Mouse (Mus musculus): ENCODE data around the gene Klhl18. TPM values are rescaled to one million over a fixed set of nuclear protein-coding genes. Genes with fewer than 3 reads are reported as not detected.

Klhl18 gene
- polyA plus RNA-seq, 1 experiment from 2014 or later = 9.4 TPM

DNA sequence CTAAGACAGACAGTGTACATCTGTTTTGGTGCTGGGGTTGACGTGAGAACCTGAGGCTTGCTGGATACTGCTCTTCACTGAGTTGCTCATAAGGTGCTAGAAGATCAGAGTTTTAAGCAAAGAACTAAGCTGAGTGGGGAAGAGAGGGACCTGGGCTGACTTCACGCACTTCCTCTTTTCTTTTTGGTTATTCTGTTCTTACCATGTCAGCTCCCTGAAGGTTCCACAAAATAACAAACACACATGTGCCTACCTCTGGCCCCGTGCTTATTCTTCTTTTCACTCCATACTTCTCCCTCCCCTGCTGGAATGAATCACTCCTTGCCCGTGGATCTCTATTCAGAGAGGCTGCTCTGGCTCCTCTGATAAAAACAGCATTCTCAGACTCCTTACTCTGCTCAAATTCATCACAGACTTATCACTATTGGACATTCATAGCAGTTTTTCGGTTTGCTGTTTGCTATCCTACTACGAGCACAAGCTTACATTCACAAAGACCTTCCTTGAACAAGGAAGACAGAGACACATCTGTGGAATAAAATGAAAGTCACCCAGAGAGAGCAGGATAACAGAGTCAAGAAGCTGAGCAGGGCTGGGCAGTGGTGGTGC is 12.4 kb downstream of the Klhl18 start:
- Histone ChIP-seq H3K4me2 (ENCODE audit: low read depth, low read length) (no peak overlapping the region), H3K9ac (ENCODE audit: low read depth, low read length) (no peak overlapping the region), H3K4me1 (ENCODE audit: control insufficient read depth, insufficient read depth, low read length) (no peaks in the 10 kb centered on the region), H3K36me3 (ENCODE audit: control insufficient read depth, insufficient read depth, low read length) (no peaks in the 10 kb centered on the region; the same call in 1 of the 2 replicates), H3K27ac (replicated peaks; ENCODE audit: low read depth, low read length) (no peak overlapping the region), H3K4me3 (ENCODE audit: low read depth, low read length) (no peak overlapping the region), H3K9me3 (ENCODE audit: control insufficient read depth, low read length) (no peaks in the 10 kb centered on the region), H3K27me3 (replicated peaks; ENCODE audit: control insufficient read depth, insufficient read depth, low read length) (no peaks in the 10 kb centered on the region)
- DNase-seq (ENCODE audit: low spot score) = no peak
- 90% methylated on average over 6 of the region's 6 CpGs for WGBS
- ATAC-seq (ENCODE audit: low read depth) = no peak

DNA sequence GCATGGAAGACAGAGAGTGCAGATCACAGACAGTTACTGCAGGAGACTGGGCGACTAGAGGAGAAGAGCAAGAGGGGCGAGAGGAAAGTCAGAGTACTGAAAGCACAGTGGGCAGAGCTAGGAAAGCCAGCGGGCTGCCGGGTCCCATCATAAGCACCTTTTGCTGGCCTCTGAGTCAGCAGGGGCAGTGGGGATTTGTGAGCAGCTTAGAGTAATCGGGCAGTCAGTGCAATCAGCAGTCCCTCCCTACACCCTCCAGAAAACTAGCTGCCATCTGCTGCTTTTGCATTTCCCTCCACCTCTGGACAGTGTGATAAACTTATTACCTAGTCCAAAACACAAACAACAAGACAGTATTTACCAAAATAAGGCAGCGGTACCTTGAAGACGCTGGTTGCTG is 14.2 kb downstream of the Klhl18 start:
- Histone ChIP-seq H3K9me3 (ENCODE audit: control insufficient read depth, low read length) (no peaks in the 10 kb centered on the region), H3K36me3 (ENCODE audit: control insufficient read depth, insufficient read depth, low read length) (no peaks in the 10 kb centered on the region), H3K27ac (replicated peaks; ENCODE audit: low read depth, low read length) (no peak overlapping the region), H3K9ac (ENCODE audit: low read depth, low read length) (no peak overlapping the region), H3K4me3 (ENCODE audit: low read depth, low read length) (no peak overlapping the region), H3K4me2 (ENCODE audit: low read depth, low read length) (no peak overlapping the region), H3K27me3 (replicated peaks; ENCODE audit: control insufficient read depth, insufficient read depth, low read length) (no peaks in the 10 kb centered on the region), H3K4me1 (ENCODE audit: control insufficient read depth, insufficient read depth, low read length) (no peaks in the 10 kb centered on the region)
- DNase-seq (ENCODE audit: low spot score) (no peak), ATAC-seq (ENCODE audit: low read depth) (no peak)
- WGBS = 81% methylated on average over 7 of the region's 7 CpGs

GRCm38 (mm10) chr9:110460884-110461815 is 15.3 kb downstream of the Klhl18 start:
- H3K4me3 ChIP-seq (ENCODE audit: low read depth, low read length) = no peak overlapping the region
- H3K4me1 ChIP-seq (ENCODE audit: control insufficient read depth, insufficient read depth, low read length) = no peaks in the 10 kb centered on the region
- no peaks in the 10 kb centered on the region for H3K36me3 ChIP-seq (ENCODE audit: control insufficient read depth, insufficient read depth, low read length)
- no peak for ATAC-seq (ENCODE audit: low read depth)
- H3K9ac ChIP-seq (ENCODE audit: low read depth, low read length) = no peak overlapping the region
- no peaks in the 10 kb centered on the region for H3K27me3 ChIP-seq (replicated peaks; ENCODE audit: control insufficient read depth, insufficient read depth, low read length)
- no peak overlapping the region for H3K27ac ChIP-seq (replicated peaks; ENCODE audit: low read depth, low read length)
- no peak for DNase-seq (ENCODE audit: low spot score)
- WGBS = 86% methylated on average over 18 of the region's 18 CpGs
- H3K9me3 ChIP-seq (ENCODE audit: control insufficient read depth, low read length) = no peaks in the 10 kb centered on the region
- H3K4me2 ChIP-seq (ENCODE audit: low read depth, low read length) = no peak overlapping the region

DNA sequence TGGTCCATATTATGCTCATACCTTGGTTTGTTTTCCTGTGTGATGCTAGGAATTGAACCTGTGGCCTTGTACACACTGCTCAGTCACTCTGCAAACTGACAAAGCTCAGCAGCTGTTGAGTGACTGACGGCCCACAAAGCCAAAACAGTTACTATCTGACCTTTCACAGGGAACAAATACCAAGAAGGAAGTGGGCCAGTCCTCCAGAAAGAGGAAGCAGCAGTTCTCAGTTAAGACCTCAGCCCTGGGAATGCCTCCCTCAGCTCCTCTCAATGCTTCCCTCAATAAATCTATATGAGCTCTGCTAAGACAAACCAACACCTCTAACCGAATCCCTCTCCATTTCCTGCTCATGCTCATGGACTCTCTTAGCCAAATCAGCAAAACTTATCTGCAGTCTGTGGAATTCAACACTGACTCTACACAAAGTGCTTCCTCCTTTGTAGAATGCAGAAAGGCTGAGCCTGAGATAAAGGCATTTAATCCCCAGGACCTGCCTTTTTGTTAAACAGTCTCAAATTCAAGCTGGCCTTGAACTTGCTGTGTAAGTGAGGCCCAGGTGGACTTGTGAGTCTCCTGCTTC is 17.3 kb downstream of the Klhl18 start:
- Histone ChIP-seq H3K27me3 (replicated peaks; ENCODE audit: control insufficient read depth, insufficient read depth, low read length) (no peaks in the 10 kb centered on the region), H3K36me3 (ENCODE audit: control insufficient read depth, insufficient read depth, low read length) (no peaks in the 10 kb centered on the region), H3K4me2 (ENCODE audit: low read depth, low read length) (no peak overlapping the region), H3K4me3 (ENCODE audit: low read depth, low read length) (no peak overlapping the region), H3K4me1 (ENCODE audit: control insufficient read depth, insufficient read depth, low read length) (no peaks in the 10 kb centered on the region), H3K27ac (replicated peaks; ENCODE audit: low read depth, low read length) (no peak overlapping the region), H3K9me3 (ENCODE audit: control insufficient read depth, low read length) (no peaks in the 10 kb centered on the region), H3K9ac (ENCODE audit: low read depth, low read length) (no peak overlapping the region)
- ATAC-seq (ENCODE audit: low read depth) = no peak
- 69% methylated on average over 2 of the region's 2 CpGs for WGBS
- no peak for DNase-seq (ENCODE audit: low spot score)

- DNase-seq (ENCODE audit: low spot score) (no peak), ATAC-seq (ENCODE audit: low read depth) (no peak)
- Histone ChIP-seq H3K4me1 (ENCODE audit: control insufficient read depth, insufficient read depth, low read length) (no peaks in the 10 kb centered on the region), H3K9me3 (ENCODE audit: control insufficient read depth, low read length) (no peaks in the 10 kb centered on the region), H3K4me3 (ENCODE audit: low read depth, low read length) (no peak overlapping the region), H3K27me3 (replicated peaks; ENCODE audit: control insufficient read depth, insufficient read depth, low read length) (no peaks in the 10 kb centered on the region), H3K36me3 (ENCODE audit: control insufficient read depth, insufficient read depth, low read length) (no peaks in the 10 kb centered on the region), H3K27ac (replicated peaks; ENCODE audit: low read depth, low read length) (no peak overlapping the region), H3K9ac (ENCODE audit: low read depth, low read length) (no peak overlapping the region), H3K4me2 (ENCODE audit: low read depth, low read length) (no peak overlapping the region)
- 89% methylated on average over 3 of the region's 3 CpGs for WGBS
Measured at GRCm38 (mm10) chr9:110457926-110458325, 18.6 kb downstream of the Klhl18 start.

GRCm38 (mm10) chr9:110452523-110452922 is 24.0 kb downstream of the Klhl18 start:
- Histone ChIP-seq H3K27me3 (replicated peaks; ENCODE audit: control insufficient read depth, insufficient read depth, low read length) (no peaks in the 10 kb centered on the region), H3K27ac (replicated peaks; ENCODE audit: low read depth, low read length) (no peak overlapping the region), H3K4me3 (ENCODE audit: low read depth, low read length) (no peak overlapping the region), H3K9ac (ENCODE audit: low read depth, low read length) (no peak overlapping the region), H3K36me3 (ENCODE audit: control insufficient read depth, insufficient read depth, low read length) (peaks cover 13% of the 10 kb centered on the region; the same call in 1 of the 2 replicates), H3K4me1 (ENCODE audit: control insufficient read depth, insufficient read depth, low read length) (no peaks in the 10 kb centered on the region), H3K4me2 (ENCODE audit: low read depth, low read length) (no peak overlapping the region), H3K9me3 (ENCODE audit: control insufficient read depth, low read length) (no peaks in the 10 kb centered on the region)
- WGBS = 86% methylated on average over 3 of the region's 3 CpGs
- DNase-seq (ENCODE audit: low spot score) (no peak), ATAC-seq (ENCODE audit: low read depth) (no peak)

GRCm38 (mm10) chr9:110448857-110449617 is 27.5 kb downstream of the Klhl18 start:
- Histone ChIP-seq H3K9ac (ENCODE audit: low read depth, low read length) (no peak overlapping the region), H3K27me3 (replicated peaks; ENCODE audit: control insufficient read depth, insufficient read depth, low read length) (no peaks in the 10 kb centered on the region), H3K36me3 (ENCODE audit: control insufficient read depth, insufficient read depth, low read length) (peaks cover 13% of the 10 kb centered on the region; the same call in 1 of the 2 replicates), H3K9me3 (ENCODE audit: control insufficient read depth, low read length) (no peaks in the 10 kb centered on the region), H3K4me1 (ENCODE audit: control insufficient read depth, insufficient read depth, low read length) (no peaks in the 10 kb centered on the region), H3K4me3 (ENCODE audit: low read depth, low read length) (no peak overlapping the region), H3K4me2 (ENCODE audit: low read depth, low read length) (no peak overlapping the region), H3K27ac (replicated peaks; ENCODE audit: low read depth, low read length) (no peak overlapping the region)
- DNase-seq (ENCODE audit: low spot score) (peak; percentile 92), ATAC-seq (ENCODE audit: low read depth) (peak; percentile 89)
- WGBS = 26% methylated on average over 11 of the region's 11 CpGs

GRCm38 (mm10) chr9:110448356-110448755 is 28.1 kb downstream of the Klhl18 start:
- 76% methylated on average over 13 of the region's 15 CpGs for WGBS

More at GRCm38 (mm10) chr9:110448356-110448755, 28.1 kb downstream of the Klhl18 start:
- peaks cover 13% of the 10 kb centered on the region; the same call in 1 of the 2 replicates for H3K36me3 ChIP-seq (ENCODE audit: control insufficient read depth, insufficient read depth, low read length)
- no peaks in the 10 kb centered on the region for H3K9me3 ChIP-seq (ENCODE audit: control insufficient read depth, low read length)
- H3K4me3 ChIP-seq (ENCODE audit: low read depth, low read length) = no peak overlapping the region
- H3K27me3 ChIP-seq (replicated peaks; ENCODE audit: control insufficient read depth, insufficient read depth, low read length) = no peaks in the 10 kb centered on the region
- no peak overlapping the region for H3K4me2 ChIP-seq (ENCODE audit: low read depth, low read length)
- DNase-seq (ENCODE audit: low spot score) = no peak
- no peaks in the 10 kb centered on the region for H3K4me1 ChIP-seq (ENCODE audit: control insufficient read depth, insufficient read depth, low read length)
- H3K27ac ChIP-seq (replicated peaks; ENCODE audit: low read depth, low read length) = no peak overlapping the region
- H3K9ac ChIP-seq (ENCODE audit: low read depth, low read length) = no peak overlapping the region
- no peak for ATAC-seq (ENCODE audit: low read depth)
